Mouse (Mus musculus) lung, postnatal 0 days (tissue): ENCODE data around the gene Slc44a1. TPM values are rescaled to one million over a fixed set of nuclear protein-coding genes. Genes with fewer than 3 reads are reported as not detected.

Source experiments
- ATAC-seq: fragments of 200-750 bp; cut with Nextera tagmentation; 2 replicates; pipeline ENCODE4 v1.8.0; 2017; ENCODE audit warnings: moderate library complexity
- DNase-seq: peaks from one replicate; pipeline ENCODE4 v3.0.0-alpha.2; 2016; ENCODE audit warnings: low spot score
- H3K27ac ChIP-seq: fragments of 300-500 bp; sonication (generic); 2 replicates; pipeline ENCODE4 v1.5.1; 2014; ENCODE audit warnings: antibody characterized with exemption, mild to moderate bottlenecking, low read length, mixed read lengths
- H3K27me3 ChIP-seq: fragments of 300-500 bp; sonication (generic); replicated peaks from 2 replicates; pipeline ENCODE4 v1.6.1; 2014; ENCODE audit warnings: low read length, mixed read lengths; ENCODE audit not compliant: insufficient read depth
- H3K36me3 ChIP-seq: fragments of 300-500 bp; sonication (generic); 2 replicates; pipeline ENCODE4 v1.6.1; 2014; ENCODE audit warnings: low read length, mixed read lengths; ENCODE audit not compliant: insufficient read depth
- H3K4me1 ChIP-seq: fragments of 300-500 bp; sonication (generic); 2 replicates; pipeline ENCODE4 v1.6.1; 2014; ENCODE audit warnings: antibody characterized with exemption, low read depth, low read length, mixed read lengths; ENCODE audit not compliant: insufficient read depth
- H3K4me2 ChIP-seq: fragments of 300-500 bp; sonication (generic); replicated peaks from 2 replicates; pipeline ENCODE4 v1.6.1; 2014; ENCODE audit warnings: low read depth, mild to moderate bottlenecking, low read length, moderate library complexity, mixed read lengths
- H3K4me3 ChIP-seq: fragments of 300-500 bp; sonication (generic); 2 replicates; pipeline ENCODE4 v1.5.1; 2014; ENCODE audit warnings: low read depth, low read length
- H3K9ac ChIP-seq: fragments of 300-500 bp; sonication (generic); replicated peaks from 2 replicates; pipeline ENCODE4 v1.6.1; 2014; ENCODE audit warnings: low read depth, mild to moderate bottlenecking
- H3K9me3 ChIP-seq: fragments of 300-500 bp; sonication (generic); 2 replicates; pipeline ENCODE4 v1.6.1; 2016; ENCODE audit warnings: low read length, mixed read lengths
- CTCF ChIP-seq: IDR thresholded peaks from 2 replicates; pipeline ENCODE4 v1.5.1; 2016; ENCODE audit warnings: antibody characterized with exemption, mild to moderate bottlenecking
- EP300 ChIP-seq: IDR thresholded peaks from 2 replicates; pipeline ENCODE4 v1.6.1; 2016; ENCODE audit warnings: antibody characterized with exemption, mild to moderate bottlenecking, control low read depth
- WGBS: fragments of 180-500 bp; shearing (Covaris S2); extraction: QIAGEN DNeasy Blood & Tissue Kit; methylation state at CpG from one replicate; pipeline ENCODE4 v1.1.7; 2014; 5-methylcytosine and 5-hydroxymethylcytosine counted together
- polyA plus RNA-seq: library from polyadenylated mRNA; unstranded; fragments of >200 nt; fragmentation: Nextera tagmentation; extraction: Ambion mirVana; gene quantifications from 2 replicates; pipeline ENCODE4 v1.2.1, GENCODE M21; 2015

Slc44a1 gene
- polyA plus RNA-seq, 1 experiment from 2014 or later: 30.4 TPM

DNA sequence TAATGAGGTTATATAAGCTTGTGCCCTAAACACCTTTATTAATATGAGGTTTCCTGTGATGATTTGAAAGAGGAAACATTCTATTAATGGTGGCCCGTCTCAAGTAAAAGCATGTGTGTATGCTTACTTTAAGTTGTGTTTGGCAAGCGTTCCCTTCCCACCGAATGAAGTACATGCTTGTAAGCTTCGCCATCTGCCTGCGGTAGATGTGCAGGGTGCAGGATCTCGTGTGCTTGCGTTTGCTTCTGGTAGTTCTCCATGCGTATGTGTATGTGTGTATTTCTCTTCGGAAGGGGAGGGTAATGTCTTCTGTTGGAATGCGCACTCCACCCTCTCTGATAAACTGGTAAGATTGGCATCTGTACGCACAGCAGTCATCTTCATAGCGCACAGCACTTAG is 95.6 kb downstream of the Slc44a1 start:
- Histone ChIP-seq H3K4me1 (no peaks in the 10 kb centered on the region), H3K9ac (no peak overlapping the region), H3K4me3 (no peak overlapping the region), H3K36me3 (no peaks in the 10 kb centered on the region), H3K4me2 (no peak overlapping the region), H3K27me3 (no peaks in the 10 kb centered on the region), H3K9me3 (no peaks in the 10 kb centered on the region), H3K27ac (no peak overlapping the region)
- ATAC-seq: no peak
- WGBS: 72% methylated on average over 12 of the region's 12 CpGs
- no peak for DNase-seq
- TF ChIP-seq EP300: no peak
- no peak for TF ChIP-seq CTCF

- H3K9me3 ChIP-seq: no peaks in the 10 kb centered on the region
- no peak overlapping the region for H3K4me3 ChIP-seq
- DNase-seq (no peak), ATAC-seq (no peak)
- no peaks in the 10 kb centered on the region for H3K4me1 ChIP-seq
- H3K27me3 ChIP-seq: no peaks in the 10 kb centered on the region
- H3K4me2 ChIP-seq: no peak overlapping the region
- TF ChIP-seq CTCF: no peak
- TF ChIP-seq EP300: no peak
- no peak overlapping the region for H3K9ac ChIP-seq
- H3K27ac ChIP-seq: no peak overlapping the region
- H3K36me3 ChIP-seq: no peaks in the 10 kb centered on the region
Measured at GRCm38 (mm10) chr4:53537101-53537500, 96.9 kb downstream of the Slc44a1 start.

- WGBS: 58% methylated on average over 2 of the region's 2 CpGs
Measured at GRCm38 (mm10) chr4:53537539-53537938, 97.3 kb downstream of the Slc44a1 start.

GRCm38 (mm10) chr4:53538600-53538999 is 98.4 kb downstream of the Slc44a1 start:
- 70% methylated on average over 11 of the region's 11 CpGs for WGBS
- no peaks in the 10 kb centered on the region for H3K36me3 ChIP-seq
- DNase-seq: no peak
- H3K4me1 ChIP-seq: no peaks in the 10 kb centered on the region
- ATAC-seq: peak; percentile 26; the same call in 1 of the 2 replicates
- H3K4me3 ChIP-seq: no peak overlapping the region
- no peak overlapping the region; the same call in 1 of the 2 replicates for H3K4me2 ChIP-seq
- no peaks in the 10 kb centered on the region for H3K27me3 ChIP-seq
- H3K9me3 ChIP-seq: no peaks in the 10 kb centered on the region
- H3K27ac ChIP-seq: 0 out of 2 replicates have a peak overlapping the region, but pooled peaks have one; percentile 27
- H3K9ac ChIP-seq: no peak overlapping the region
- TF ChIP-seq CTCF (no peak), EP300 (0 out of 2 replicates have a peak, but pooled peaks have one; percentile 33)

More at GRCm38 (mm10) chr4:53537539-53537938, 97.3 kb downstream of the Slc44a1 start:
- H3K4me2 ChIP-seq: no peak overlapping the region
- H3K27me3 ChIP-seq: no peaks in the 10 kb centered on the region
- no peaks in the 10 kb centered on the region for H3K36me3 ChIP-seq
- TF ChIP-seq CTCF (no peak), EP300 (no peak)
- H3K4me3 ChIP-seq: no peak overlapping the region
- no peak overlapping the region for H3K27ac ChIP-seq
- DNase-seq (no peak), ATAC-seq (no peak)
- no peak overlapping the region for H3K9ac ChIP-seq
- no peaks in the 10 kb centered on the region for H3K9me3 ChIP-seq
- no peaks in the 10 kb centered on the region for H3K4me1 ChIP-seq

- TF ChIP-seq EP300 (no peak), CTCF (no peak)
- no peak for DNase-seq
- Histone ChIP-seq H3K27me3 (no peaks in the 10 kb centered on the region), H3K27ac (no peak overlapping the region), H3K9ac (no peak overlapping the region), H3K9me3 (no peaks in the 10 kb centered on the region), H3K4me3 (no peak overlapping the region), H3K36me3 (no peaks in the 10 kb centered on the region), H3K4me1 (no peaks in the 10 kb centered on the region), H3K4me2 (no peak overlapping the region)
- WGBS: 89% methylated on average over 11 of the region's 11 CpGs
- ATAC-seq: no peak
Measured at GRCm38 (mm10) chr4:53539929-53540328, 99.7 kb downstream of the Slc44a1 start.

- no peak for ATAC-seq
- H3K27me3 ChIP-seq: no peaks in the 10 kb centered on the region
- TF ChIP-seq CTCF (no peak), EP300 (no peak)
- H3K4me1 ChIP-seq: no peaks in the 10 kb centered on the region
- no peak overlapping the region for H3K27ac ChIP-seq
- 0 out of 2 replicates have a peak, but pooled peaks cover 13% of the 10 kb centered on the region for H3K36me3 ChIP-seq
- H3K9me3 ChIP-seq: no peaks in the 10 kb centered on the region
- 69% methylated on average over 8 of the region's 8 CpGs for WGBS
- H3K9ac ChIP-seq: no peak overlapping the region
- no peak overlapping the region for H3K4me3 ChIP-seq
- DNase-seq: no peak
- H3K4me2 ChIP-seq: no peak overlapping the region
Measured at GRCm38 (mm10) chr4:53543421-53543820, 103.2 kb downstream of the Slc44a1 start.

- ATAC-seq: no peak
Measured at GRCm38 (mm10) chr4:53544889-53545288, 104.7 kb downstream of the Slc44a1 start.

More at GRCm38 (mm10) chr4:53544889-53545288, 104.7 kb downstream of the Slc44a1 start:
- H3K4me2 ChIP-seq: no peak overlapping the region
- no peak overlapping the region for H3K27ac ChIP-seq
- H3K4me3 ChIP-seq: no peak overlapping the region
- no peaks in the 10 kb centered on the region for H3K27me3 ChIP-seq
- H3K36me3 ChIP-seq: 0 out of 2 replicates have a peak, but pooled peaks cover 13% of the 10 kb centered on the region
- H3K9ac ChIP-seq: no peak overlapping the region
- no peaks in the 10 kb centered on the region for H3K9me3 ChIP-seq
- no peak for DNase-seq
- H3K4me1 ChIP-seq: no peaks in the 10 kb centered on the region
- 68% methylated on average over 1 of the region's 1 CpGs for WGBS
- TF ChIP-seq CTCF (peak; percentile 54), EP300 (no peak)
